Mouse (Mus musculus): ENCODE measurements around the gene Actn4. TPM values are rescaled to one million over a fixed set of nuclear protein-coding genes. Genes with fewer than 3 reads are reported as not detected.

Gene Actn4
- polyA plus RNA-seq, 1 experiment, result 156 TPM

DNA sequence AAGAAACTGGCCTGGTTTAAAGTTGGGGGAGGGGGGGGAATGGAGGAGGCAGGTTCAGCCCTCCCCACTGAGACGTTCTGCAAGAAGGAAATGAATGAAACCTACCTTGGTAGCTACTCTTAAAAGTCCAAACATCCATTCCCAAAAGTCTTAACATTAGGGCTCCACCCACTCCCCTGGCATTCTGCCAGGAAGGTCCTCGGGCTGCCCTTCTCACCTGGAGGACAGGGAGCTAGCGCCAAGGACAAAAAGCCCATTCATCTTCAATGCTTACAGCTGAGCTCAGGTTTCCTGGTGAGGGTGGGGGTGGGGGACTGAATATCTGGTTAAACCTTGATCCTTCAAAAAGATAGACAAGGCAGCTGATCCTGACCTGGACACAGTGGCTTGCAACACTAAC, 32.8 kb downstream of the Actn4 start:
- WGBS, result 82% methylated on average over 3 of the region's 3 CpGs
- no peaks in the 10 kb centered on the region for H3K27me3 ChIP-seq (ENCODE audit: control insufficient read depth, insufficient read depth, low read length)
- TF ChIP-seq POLR2A (IDR thresholded peaks at IDR 0.05; ENCODE audit: low read depth, low read length) (no peak), CTCF (IDR thresholded peaks at IDR 0.05; ENCODE audit: extremely low read depth, insufficient read depth, insufficient read length, insufficient replicate concordance) (no peak)
- no peaks in the 10 kb centered on the region for H3K36me3 ChIP-seq (ENCODE audit: control insufficient read depth, insufficient read depth, low read length)
- H3K27ac ChIP-seq (ENCODE audit: insufficient read depth, low read length), result no peak overlapping the region
- no peak overlapping the region for H3K4me3 ChIP-seq (ENCODE audit: extremely low read depth, insufficient read depth, insufficient read length)
- no peak for DNase-seq (ENCODE audit: low read depth in 1 of 2, low spot score in 2 of 2)
- peaks cover 2% of the 10 kb centered on the region; the same call in 1 of the 2 replicates for H3K4me1 ChIP-seq (ENCODE audit: control insufficient read depth, insufficient read depth, insufficient read length)

DNA sequence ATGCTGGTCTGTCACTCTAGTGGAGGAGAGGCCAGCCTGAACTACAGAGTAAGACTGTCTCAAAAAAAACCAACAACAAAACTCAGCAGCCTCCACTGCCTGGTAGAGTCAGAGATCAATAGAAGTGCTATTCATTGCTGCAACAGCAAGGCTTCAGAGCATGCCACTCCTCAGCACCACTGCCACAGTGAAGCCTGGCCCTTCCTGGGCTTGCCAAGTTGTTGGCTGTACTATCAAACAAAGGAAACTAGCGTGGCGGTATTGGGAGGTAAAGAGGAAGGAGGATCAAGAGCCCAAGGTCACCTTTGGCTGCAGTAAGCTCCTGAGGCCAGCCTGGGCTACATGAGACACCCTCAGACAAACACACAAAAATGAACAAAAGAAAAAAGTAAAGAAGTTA, 36.0 kb downstream of the Actn4 start:
- H3K4me3 ChIP-seq (ENCODE audit: extremely low read depth, insufficient read depth, insufficient read length), result no peak overlapping the region
- no peak overlapping the region for H3K27ac ChIP-seq (ENCODE audit: insufficient read depth, low read length)
- H3K36me3 ChIP-seq (ENCODE audit: control insufficient read depth, insufficient read depth, low read length), result no peaks in the 10 kb centered on the region
- WGBS, result 76% methylated on average over 2 of the region's 2 CpGs
- H3K27me3 ChIP-seq (ENCODE audit: control insufficient read depth, insufficient read depth, low read length), result no peaks in the 10 kb centered on the region
- no peak for DNase-seq (ENCODE audit: low read depth in 1 of 2, low spot score in 2 of 2)
- no peaks in the 10 kb centered on the region; the same call in 1 of the 2 replicates for H3K4me1 ChIP-seq (ENCODE audit: control insufficient read depth, insufficient read depth, insufficient read length)
- no peak for TF ChIP-seq POLR2A (IDR thresholded peaks at IDR 0.05; ENCODE audit: low read depth, low read length)
- TF ChIP-seq CTCF (IDR thresholded peaks at IDR 0.05; ENCODE audit: extremely low read depth, insufficient read depth, insufficient read length, insufficient replicate concordance), result no peak

DNA sequence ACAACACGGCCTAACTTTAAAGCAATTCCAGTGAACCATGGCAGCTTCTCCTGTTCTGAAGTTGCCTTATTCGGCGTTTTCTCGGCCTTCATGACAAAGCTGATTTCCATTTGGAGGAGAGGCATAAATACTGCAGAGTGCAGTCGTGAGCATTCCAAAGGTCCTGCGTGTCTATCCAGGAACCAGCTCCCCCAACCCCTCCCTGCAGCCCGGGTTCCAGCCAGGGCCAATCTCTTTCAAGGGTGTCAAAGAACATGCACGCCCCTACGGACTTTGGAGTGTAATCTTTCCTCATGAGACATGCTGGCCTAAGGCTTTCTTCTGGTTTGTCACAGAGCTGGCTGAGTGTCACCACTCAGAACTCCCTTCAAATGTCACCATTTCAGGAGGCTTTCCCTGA, 36.8 kb downstream of the Actn4 start:
- DNase-seq (ENCODE audit: low read depth in 1 of 2, low spot score in 2 of 2), result no peak
- Histone ChIP-seq H3K4me3 (ENCODE audit: extremely low read depth, insufficient read depth, insufficient read length) (no peak overlapping the region), H3K36me3 (ENCODE audit: control insufficient read depth, insufficient read depth, low read length) (no peaks in the 10 kb centered on the region), H3K27ac (ENCODE audit: insufficient read depth, low read length) (peak overlapping the region; percentile 54), H3K4me1 (ENCODE audit: control insufficient read depth, insufficient read depth, insufficient read length) (no peaks in the 10 kb centered on the region; the same call in 1 of the 2 replicates), H3K27me3 (ENCODE audit: control insufficient read depth, insufficient read depth, low read length) (no peaks in the 10 kb centered on the region)
- 77% methylated on average over 9 of the region's 9 CpGs for WGBS
- TF ChIP-seq CTCF (IDR thresholded peaks at IDR 0.05; ENCODE audit: extremely low read depth, insufficient read depth, insufficient read length, insufficient replicate concordance) (no peak), POLR2A (IDR thresholded peaks at IDR 0.05; ENCODE audit: low read depth, low read length) (no peak)

DNA sequence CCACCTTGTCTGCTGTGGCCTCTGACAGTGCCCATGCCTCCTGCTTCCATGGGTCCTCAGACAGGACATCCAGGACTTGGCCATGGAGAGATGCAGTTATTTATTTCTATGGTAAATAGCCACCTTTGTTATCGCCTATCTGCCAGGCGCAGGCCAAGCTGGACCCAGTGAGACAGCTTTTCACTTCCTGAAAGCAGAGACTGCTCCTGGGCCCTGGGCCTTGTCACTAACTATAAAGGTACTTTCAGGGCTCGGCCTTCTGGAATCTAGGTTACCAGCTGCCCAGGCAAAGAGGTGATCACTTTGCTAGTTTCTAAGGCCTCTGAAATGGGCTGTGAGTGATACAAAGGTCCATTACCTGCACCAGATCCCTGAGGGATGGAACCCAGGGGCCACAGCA, 37.3 kb downstream of the Actn4 start:
- H3K4me3 ChIP-seq (ENCODE audit: extremely low read depth, insufficient read depth, insufficient read length), result no peak overlapping the region
- H3K27ac ChIP-seq (ENCODE audit: insufficient read depth, low read length), result peak overlapping the region; percentile 54
- no peaks in the 10 kb centered on the region for H3K27me3 ChIP-seq (ENCODE audit: control insufficient read depth, insufficient read depth, low read length)
- H3K36me3 ChIP-seq (ENCODE audit: control insufficient read depth, insufficient read depth, low read length), result no peaks in the 10 kb centered on the region
- no peak for TF ChIP-seq POLR2A (IDR thresholded peaks at IDR 0.05; ENCODE audit: low read depth, low read length)
- TF ChIP-seq CTCF (IDR thresholded peaks at IDR 0.05; ENCODE audit: extremely low read depth, insufficient read depth, insufficient read length, insufficient replicate concordance), result no peak
- H3K4me1 ChIP-seq (ENCODE audit: control insufficient read depth, insufficient read depth, insufficient read length), result no peaks in the 10 kb centered on the region; the same call in 1 of the 2 replicates
- 82% methylated on average over 3 of the region's 3 CpGs for WGBS
- DNase-seq (ENCODE audit: low read depth in 1 of 2, low spot score in 2 of 2), result no peak

DNA sequence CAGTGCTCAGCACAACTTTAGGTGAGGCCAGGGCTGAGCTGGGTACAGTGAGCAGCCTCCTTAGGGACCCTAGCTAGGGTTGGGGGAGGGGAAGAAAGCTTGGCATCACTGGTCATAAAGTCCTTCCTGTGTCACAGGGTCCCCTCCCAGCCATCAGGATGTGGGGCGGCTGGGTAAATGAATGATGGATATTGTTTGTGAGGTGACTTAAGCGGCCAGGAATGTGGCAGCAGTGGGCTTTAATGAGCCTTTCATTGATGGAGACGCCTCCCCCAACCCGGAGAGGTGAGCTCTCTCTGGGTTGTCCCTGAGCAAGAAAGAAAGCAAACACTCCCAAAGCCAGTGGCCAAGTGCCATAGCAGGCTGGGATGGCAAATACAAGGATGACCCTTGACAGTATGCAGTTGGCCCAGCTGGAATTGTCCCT, 38.3 kb downstream of the Actn4 start:
- H3K4me1 ChIP-seq (ENCODE audit: control insufficient read depth, insufficient read depth, insufficient read length), result no peaks in the 10 kb centered on the region; the same call in 1 of the 2 replicates
- 78% methylated on average over 4 of the region's 4 CpGs for WGBS
- H3K4me3 ChIP-seq (ENCODE audit: extremely low read depth, insufficient read depth, insufficient read length), result no peak overlapping the region
- no peaks in the 10 kb centered on the region for H3K36me3 ChIP-seq (ENCODE audit: control insufficient read depth, insufficient read depth, low read length)
- peak overlapping the region; percentile 33; the same call in 1 of the 2 replicates for H3K27ac ChIP-seq (ENCODE audit: insufficient read depth, low read length)
- no peak for DNase-seq (ENCODE audit: low read depth in 1 of 2, low spot score in 2 of 2)
- no peak for TF ChIP-seq POLR2A (IDR thresholded peaks at IDR 0.05; ENCODE audit: low read depth, low read length)
- TF ChIP-seq CTCF (IDR thresholded peaks at IDR 0.05; ENCODE audit: extremely low read depth, insufficient read depth, insufficient read length, insufficient replicate concordance), result no peak
- no peaks in the 10 kb centered on the region for H3K27me3 ChIP-seq (ENCODE audit: control insufficient read depth, insufficient read depth, low read length)

DNA sequence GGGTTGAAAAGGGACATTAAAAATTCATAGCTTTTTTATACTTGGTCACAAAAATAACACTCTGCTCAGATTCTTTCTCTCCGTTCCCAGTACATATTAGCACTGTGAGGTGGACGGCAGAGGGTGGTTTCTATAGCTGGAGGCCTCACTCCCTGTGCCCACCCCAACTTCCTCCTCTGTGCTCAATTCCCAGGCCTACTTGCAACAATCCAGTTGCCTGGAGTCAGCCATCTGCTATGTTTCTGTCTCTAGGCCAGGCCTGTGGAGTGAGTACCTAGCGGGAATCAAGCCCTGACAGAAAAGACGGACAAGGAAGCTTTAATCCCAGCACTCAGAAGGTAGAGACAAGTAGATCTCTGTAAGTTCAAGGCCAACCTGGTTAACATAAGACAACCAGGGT, 39.5 kb downstream of the Actn4 start:
- no peak for DNase-seq (ENCODE audit: low read depth in 1 of 2, low spot score in 2 of 2)
- Histone ChIP-seq H3K27me3 (ENCODE audit: control insufficient read depth, insufficient read depth, low read length) (no peaks in the 10 kb centered on the region), H3K27ac (ENCODE audit: insufficient read depth, low read length) (no peak overlapping the region), H3K4me3 (ENCODE audit: extremely low read depth, insufficient read depth, insufficient read length) (no peak overlapping the region), H3K4me1 (ENCODE audit: control insufficient read depth, insufficient read depth, insufficient read length) (no peaks in the 10 kb centered on the region; the same call in 1 of the 2 replicates), H3K36me3 (ENCODE audit: control insufficient read depth, insufficient read depth, low read length) (peaks cover 9% of the 10 kb centered on the region)
- 86% methylated on average over 4 of the region's 4 CpGs for WGBS
- TF ChIP-seq CTCF (IDR thresholded peaks at IDR 0.05; ENCODE audit: extremely low read depth, insufficient read depth, insufficient read length, insufficient replicate concordance) (no peak), POLR2A (IDR thresholded peaks at IDR 0.05; ENCODE audit: low read depth, low read length) (no peak)

DNA sequence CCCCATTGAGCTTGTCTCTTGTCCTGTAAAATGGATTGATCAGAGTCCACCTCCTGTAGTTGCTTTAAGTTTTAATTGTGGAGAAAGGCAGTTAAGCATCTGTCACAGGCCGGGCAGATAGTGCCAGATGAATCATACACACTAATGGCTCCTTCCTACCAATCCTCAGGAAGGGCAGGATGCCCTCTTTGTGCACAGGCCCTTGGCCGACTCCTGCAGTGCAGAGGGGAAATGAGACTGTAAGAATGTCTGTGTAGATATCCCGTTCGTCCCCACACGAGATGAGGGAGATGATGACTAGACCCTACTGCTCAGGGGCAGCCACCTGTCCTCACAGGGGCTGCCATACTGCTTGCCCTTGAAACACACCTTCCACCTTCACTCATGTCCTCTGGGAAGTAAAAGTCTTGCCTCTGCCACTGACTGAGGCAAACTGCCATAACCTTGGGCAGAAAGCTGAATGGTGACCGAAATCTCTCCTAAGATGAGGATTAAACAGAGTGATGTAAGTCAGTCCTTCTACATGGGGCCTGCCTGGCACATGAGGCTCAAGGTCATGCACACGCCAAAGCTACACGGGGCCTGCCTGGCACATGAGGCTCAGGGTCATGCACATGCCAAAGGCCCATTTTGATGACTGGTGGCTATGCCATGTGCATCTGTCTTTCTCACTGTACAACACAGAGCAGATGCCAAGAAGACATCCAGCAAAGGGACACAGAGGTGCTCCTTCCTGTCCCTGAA, 40.2 kb downstream of the Actn4 start:
- H3K27ac ChIP-seq (ENCODE audit: insufficient read depth, low read length), result no peak overlapping the region; the same call in 1 of the 2 replicates
- no peak overlapping the region for H3K4me3 ChIP-seq (ENCODE audit: extremely low read depth, insufficient read depth, insufficient read length)
- TF ChIP-seq POLR2A (IDR thresholded peaks at IDR 0.05; ENCODE audit: low read depth, low read length) (no peak), CTCF (IDR thresholded peaks at IDR 0.05; ENCODE audit: extremely low read depth, insufficient read depth, insufficient read length, insufficient replicate concordance) (no peak)
- peaks cover 13% of the 10 kb centered on the region for H3K36me3 ChIP-seq (ENCODE audit: control insufficient read depth, insufficient read depth, low read length)
- no peak for DNase-seq (ENCODE audit: low read depth in 1 of 2, low spot score in 2 of 2)
- H3K4me1 ChIP-seq (ENCODE audit: control insufficient read depth, insufficient read depth, insufficient read length), result no peaks in the 10 kb centered on the region; the same call in 1 of the 2 replicates
- 88% methylated on average over 8 of the region's 8 CpGs for WGBS
- no peaks in the 10 kb centered on the region for H3K27me3 ChIP-seq (ENCODE audit: control insufficient read depth, insufficient read depth, low read length)
